Mouse (Mus musculus): ENCODE data around the gene Fgd3.

Gene Fgd3

GRCm38 (mm10) chr13:49215504-49216219 lies 104.4 kb downstream of the Fgd3 start, which contains the start of gene Card19:
Gene Card19 (minus strand): TSS chr13:49216037.
- peak; percentile 82 to 90 for DNase-seq (ENCODE audit: low spot score in 2 of 2)

GRCm38 (mm10) chr13:49215128-49215503 lies 105.0 kb downstream of the Fgd3 start:
- DNase-seq (ENCODE audit: low spot score in 2 of 2), result no peak

- DNase-seq (ENCODE audit: low spot score in 2 of 2), result no peak
Measured at GRCm38 (mm10) chr13:49214454-49214853, 105.7 kb downstream of the Fgd3 start.

- no peak for DNase-seq (ENCODE audit: low spot score in 2 of 2)
Measured at GRCm38 (mm10) chr13:49213531-49213932, 106.6 kb downstream of the Fgd3 start.

- no peak for DNase-seq (ENCODE audit: low spot score in 2 of 2)
Measured at GRCm38 (mm10) chr13:49212711-49213500, 107.2 kb downstream of the Fgd3 start.

Data from left cerebral cortex, adult 9 months (tissue).